Mouse (Mus musculus) embryonic fibroblast, embryonic 13.5 days (primary cell): ENCODE results near the gene Cntd1.

Experiments
- CTCF ChIP-seq: IDR thresholded peaks from 2 replicates; pipeline ENCODE4 v1.5.1; 2011; ENCODE audit warnings: mild to moderate bottlenecking, control low read depth, low read length, moderate library complexity, borderline replicate concordance; ENCODE audit not compliant: insufficient read depth
- POLR2A ChIP-seq: IDR thresholded peaks from 2 replicates; pipeline ENCODE4 v1.6.1; 2011; ENCODE audit warnings: low read depth, mild to moderate bottlenecking, control low read depth, low read length, moderate library complexity

GRCm38 (mm10) chr11:101236782-101237181 is 42.0 kb upstream of the Cntd1 start:
- no peak for TF ChIP-seq POLR2A
- TF ChIP-seq CTCF, result no peak
